Mouse (Mus musculus): ENCODE measurements around the gene Cyp3a11. TPM values are rescaled to one million over a fixed set of nuclear protein-coding genes. Genes with fewer than 3 reads are reported as not detected.
"Not testable (repeated sequence)": the region's sequence is repeated elsewhere in the genome, so short reads cannot be mapped to it uniquely, and the experiment has no call there.

Cyp3a11 gene
- polyA plus RNA-seq (2016; fragmentation: Nextera tagmentation; extraction: Ambion mirVana), result not detected in 2 replicates

GRCm38 (mm10) chr5:145879688-145880087, at the start of gene Cyp3a11:
TSS of gene Cyp3a11 (minus strand) at chr5:145879964.
- Histone ChIP-seq H3K4me1 (no peaks in the 10 kb centered on the region), H3K27ac (no peak within 1 kb of the TSS), H3K9ac (no peak within 1 kb of the TSS), H3K4me3 (no peak within 1 kb of the TSS), H3K9me3 (peaks cover 19% of the 10 kb centered on the region), H3K27me3 (no peaks in the 10 kb centered on the region), H3K4me2 (replicated peaks) (no peak within 1 kb of the TSS), H3K36me3 (no peaks in the 10 kb centered on the region)
- ATAC-seq (ENCODE audit: insufficient number of reproducible peaks, insufficient read depth, low FRiP score, low TSS enrichment), result no peak
- 78% methylated on average over 3 of the region's 3 CpGs for WGBS

- Histone ChIP-seq H3K4me2 (replicated peaks) (no peak overlapping the region), H3K27ac (no peak overlapping the region), H3K9ac (no peak overlapping the region), H3K9me3 (peaks cover 30% of the 10 kb centered on the region), H3K36me3 (no peaks in the 10 kb centered on the region), H3K27me3 (no peaks in the 10 kb centered on the region), H3K4me1 (no peaks in the 10 kb centered on the region), H3K4me3 (no peak overlapping the region)
- no peak for ATAC-seq (ENCODE audit: insufficient number of reproducible peaks, insufficient read depth, low FRiP score, low TSS enrichment)
Measured at GRCm38 (mm10) chr5:145912912-145913311, 33.1 kb upstream of the Cyp3a11 start.

- no peaks in the 10 kb centered on the region for H3K4me1 ChIP-seq
- H3K4me2 ChIP-seq (replicated peaks), result no peak overlapping the region
- H3K36me3 ChIP-seq, result no peaks in the 10 kb centered on the region
- no peak overlapping the region for H3K27ac ChIP-seq
- no peak overlapping the region for H3K4me3 ChIP-seq
- H3K27me3 ChIP-seq, result no peaks in the 10 kb centered on the region
- no peak overlapping the region for H3K9ac ChIP-seq
- no peak for ATAC-seq (ENCODE audit: insufficient number of reproducible peaks, insufficient read depth, low FRiP score, low TSS enrichment)
- H3K9me3 ChIP-seq, result peaks cover 32% of the 10 kb centered on the region
Measured at GRCm38 (mm10) chr5:145911781-145912180, 32.0 kb upstream of the Cyp3a11 start.

- WGBS, result 90% methylated on average over 2 of the region's 2 CpGs
Measured at GRCm38 (mm10) chr5:145906937-145907336, 27.2 kb upstream of the Cyp3a11 start.

GRCm38 (mm10) chr5:145904535-145904934, 24.8 kb upstream of the Cyp3a11 start:
- 58% methylated on average over 1 of the region's 1 CpGs for WGBS
- no peak for ATAC-seq (ENCODE audit: insufficient number of reproducible peaks, insufficient read depth, low FRiP score, low TSS enrichment)
- H3K36me3 ChIP-seq, result no peaks in the 10 kb centered on the region

More at GRCm38 (mm10) chr5:145906937-145907336, 27.2 kb upstream of the Cyp3a11 start:
- peaks cover 38% of the 10 kb centered on the region for H3K9me3 ChIP-seq
- not testable (repeated sequence) for H3K4me1 ChIP-seq; ATAC-seq (ENCODE audit: insufficient number of reproducible peaks, insufficient read depth, low FRiP score, low TSS enrichment); H3K4me2 ChIP-seq (replicated peaks); H3K27me3 ChIP-seq; H3K4me3 ChIP-seq; H3K27ac ChIP-seq; H3K9ac ChIP-seq; H3K36me3 ChIP-seq

GRCm38 (mm10) chr5:145903349-145903748, 23.6 kb upstream of the Cyp3a11 start:
- H3K27ac ChIP-seq, result no peak overlapping the region
- WGBS, result 97% methylated on average over 1 of the region's 1 CpGs
- peaks cover 35% of the 10 kb centered on the region for H3K9me3 ChIP-seq
- H3K4me2 ChIP-seq (replicated peaks), result no peak overlapping the region
- no peak overlapping the region for H3K4me3 ChIP-seq
- no peaks in the 10 kb centered on the region for H3K27me3 ChIP-seq
- no peaks in the 10 kb centered on the region for H3K36me3 ChIP-seq
- no peaks in the 10 kb centered on the region for H3K4me1 ChIP-seq
- no peak overlapping the region for H3K9ac ChIP-seq
- ATAC-seq (ENCODE audit: insufficient number of reproducible peaks, insufficient read depth, low FRiP score, low TSS enrichment), result no peak

More at GRCm38 (mm10) chr5:145904535-145904934, 24.8 kb upstream of the Cyp3a11 start:
- Histone ChIP-seq H3K4me3 (no peak overlapping the region), H3K4me2 (replicated peaks) (no peak overlapping the region), H3K4me1 (no peaks in the 10 kb centered on the region), H3K9me3 (peaks cover 38% of the 10 kb centered on the region), H3K27me3 (no peaks in the 10 kb centered on the region), H3K9ac (no peak overlapping the region), H3K27ac (no peak overlapping the region)

- WGBS, result 58% methylated on average over 2 of the region's 2 CpGs
- H3K9me3 ChIP-seq, result peaks cover 28% of the 10 kb centered on the region
- no peak for ATAC-seq (ENCODE audit: insufficient number of reproducible peaks, insufficient read depth, low FRiP score, low TSS enrichment)
- H3K4me1 ChIP-seq, result no peaks in the 10 kb centered on the region
- no peak overlapping the region for H3K4me3 ChIP-seq
- no peaks in the 10 kb centered on the region for H3K27me3 ChIP-seq
- H3K9ac ChIP-seq, result no peak overlapping the region
- no peaks in the 10 kb centered on the region for H3K36me3 ChIP-seq
- no peak overlapping the region for H3K27ac ChIP-seq
- no peak overlapping the region for H3K4me2 ChIP-seq (replicated peaks)
Measured at GRCm38 (mm10) chr5:145900436-145900990, 20.7 kb upstream of the Cyp3a11 start.

- H3K9ac ChIP-seq, result no peak overlapping the region
- 57% methylated on average over 1 of the region's 1 CpGs for WGBS
- H3K36me3 ChIP-seq, result no peaks in the 10 kb centered on the region
- ATAC-seq (ENCODE audit: insufficient number of reproducible peaks, insufficient read depth, low FRiP score, low TSS enrichment), result no peak
- H3K9me3 ChIP-seq, result peaks cover 11% of the 10 kb centered on the region; the same call in 1 of the 2 replicates
- no peaks in the 10 kb centered on the region for H3K27me3 ChIP-seq
- no peak overlapping the region for H3K27ac ChIP-seq
- H3K4me2 ChIP-seq (replicated peaks), result no peak overlapping the region
- H3K4me1 ChIP-seq, result no peaks in the 10 kb centered on the region
- H3K4me3 ChIP-seq, result no peak overlapping the region
Measured at GRCm38 (mm10) chr5:145897271-145897670, 17.5 kb upstream of the Cyp3a11 start.

- H3K4me1 ChIP-seq, result no peaks in the 10 kb centered on the region
- H3K4me2 ChIP-seq (replicated peaks), result no peak overlapping the region
- no peak overlapping the region for H3K9ac ChIP-seq
- H3K4me3 ChIP-seq, result no peak overlapping the region
- H3K36me3 ChIP-seq, result no peaks in the 10 kb centered on the region
- ATAC-seq (ENCODE audit: insufficient number of reproducible peaks, insufficient read depth, low FRiP score, low TSS enrichment), result no peak
- no peak overlapping the region for H3K27ac ChIP-seq
- no peaks in the 10 kb centered on the region for H3K27me3 ChIP-seq
- peaks cover 24% of the 10 kb centered on the region for H3K9me3 ChIP-seq
Measured at GRCm38 (mm10) chr5:145881207-145881606, 1.4 kb upstream of the Cyp3a11 start.

GRCm38 (mm10) chr5:145867433-145867832, 12.3 kb downstream of the Cyp3a11 start:
- H3K9ac ChIP-seq; H3K4me3 ChIP-seq; ATAC-seq (ENCODE audit: insufficient number of reproducible peaks, insufficient read depth, low FRiP score, low TSS enrichment); H3K4me2 ChIP-seq (replicated peaks); H3K27me3 ChIP-seq; H3K4me1 ChIP-seq; H3K27ac ChIP-seq; H3K36me3 ChIP-seq: not testable (repeated sequence)
- H3K9me3 ChIP-seq, result peaks cover 13% of the 10 kb centered on the region

- not testable (repeated sequence) for H3K27ac ChIP-seq; H3K4me2 ChIP-seq (replicated peaks); H3K4me1 ChIP-seq; H3K36me3 ChIP-seq; H3K4me3 ChIP-seq; H3K9ac ChIP-seq; ATAC-seq (ENCODE audit: insufficient number of reproducible peaks, insufficient read depth, low FRiP score, low TSS enrichment); H3K27me3 ChIP-seq
- 70% methylated on average over 2 of the region's 2 CpGs for WGBS
- peaks cover 13% of the 10 kb centered on the region for H3K9me3 ChIP-seq
Measured at GRCm38 (mm10) chr5:145805796-145806195, 74.0 kb downstream of the Cyp3a11 start, which contains the start of gene Cyp3a44. TSS of gene Cyp3a44 (minus strand) at chr5:145805874.
